Mouse (Mus musculus) cerebellum, postnatal 36 days (tissue): ENCODE data around the gene Kazald1.

ENCODE experiments used
- DNase-seq, 2 experiments: peaks; one replicate each; pipeline ENCODE4 v3.0.0; 2021 to 2022; ENCODE audit warnings: mixed read lengths in 2 of 2

The Kazald1 gene

GRCm38 (mm10) chr19:45048644-45049365, 26.2 kb upstream of the Kazald1 start:
- DNase-seq: no peak

- DNase-seq: no peak
Observed at GRCm38 (mm10) chr19:45049523-45049922, 25.5 kb upstream of the Kazald1 start.

- no peak for DNase-seq
Observed at GRCm38 (mm10) chr19:45053451-45053850, 21.6 kb upstream of the Kazald1 start.

GRCm38 (mm10) chr19:45054892-45055690, 19.9 kb upstream of the Kazald1 start:
- no peak for DNase-seq

GRCm38 (mm10) chr19:45056364-45056763, 18.7 kb upstream of the Kazald1 start:
- peak in 1 of 2 experiments; percentile 23 for DNase-seq

- no peak for DNase-seq
Observed at GRCm38 (mm10) chr19:45056908-45057698, 17.9 kb upstream of the Kazald1 start.

GRCm38 (mm10) chr19:45057724-45058112, 17.3 kb upstream of the Kazald1 start:
- DNase-seq: no peak

GRCm38 (mm10) chr19:45058113-45058839, 16.8 kb upstream of the Kazald1 start:
- DNase-seq: peak; percentile 87 to 92

- no peak for DNase-seq
Observed at GRCm38 (mm10) chr19:45058841-45059240, 16.2 kb upstream of the Kazald1 start.

- peak; percentile 70 to 71 for DNase-seq
Observed at GRCm38 (mm10) chr19:45063565-45064292, 11.3 kb upstream of the Kazald1 start.

GRCm38 (mm10) chr19:45065226-45065625, 9.8 kb upstream of the Kazald1 start:
- DNase-seq: no peak

GRCm38 (mm10) chr19:45067170-45067569, 7.9 kb upstream of the Kazald1 start:
- no peak for DNase-seq

- DNase-seq: no peak
Observed at GRCm38 (mm10) chr19:45067758-45068510, 7.1 kb upstream of the Kazald1 start.

GRCm38 (mm10) chr19:45073871-45074542, 1.0 kb upstream of the Kazald1 start:
- DNase-seq: peak; percentile 79 to 85

- peak in 1 of 2 experiments; percentile 25 for DNase-seq
Observed at GRCm38 (mm10) chr19:45075323-45076035, 438 bp downstream of the Kazald1 start.

- DNase-seq: no peak
Observed at GRCm38 (mm10) chr19:45076036-45076575, 1.1 kb downstream of the Kazald1 start.

GRCm38 (mm10) chr19:45076586-45077510, 1.8 kb downstream of the Kazald1 start:
- DNase-seq: peak; percentile 69 to 75
